Mouse (Mus musculus) kidney, adult 2 months (tissue): ENCODE results near the gene Krtap10-4.

Experiments used
- CTCF ChIP-seq: fragments of 200-500 bp; conservative IDR thresholded peaks from 2 replicates; pipeline ENCODE4 v1.5.1; 2011; ENCODE audit warnings: low read depth, mild to moderate bottlenecking, control low read depth, low read length, moderate library complexity, mixed read lengths; ENCODE audit not compliant: insufficient read depth, insufficient read length
- POLR2A ChIP-seq: fragments of 200-500 bp; IDR thresholded peaks from one replicate; pipeline ENCODE4 v1.6.1; 2011; ENCODE audit warnings: low read depth, low read length, control low read depth

GRCm38 (mm10) chr10:77819203-77819602, 7.7 kb downstream of the Krtap10-4 start:
- TF ChIP-seq POLR2A (no peak), CTCF (no peak)
